Mouse (Mus musculus) forebrain, embryonic 15.5 days (tissue): ENCODE data around the gene Lzts2. TPM values are rescaled to one million over a fixed set of nuclear protein-coding genes. Genes with fewer than 3 reads are reported as not detected.

Experiments used
- polyA plus RNA-seq: library from polyadenylated mRNA; unstranded; fragments of >200 nt; fragmentation: Nextera tagmentation; extraction: Ambion mirVana; gene quantifications from 2 replicates; pipeline ENCODE4 v1.2.1, GENCODE M21; 2015

The Lzts2 gene
- polyA plus RNA-seq, 1 experiment from 2014 or later = 25.7 TPM

Other genes with a start within 250 kb of the Lzts2 start
- 30.0 and 32.3 TPM in 2 replicates for gene Slf2, start 83.3 kb upstream of the Lzts2 start, polyA plus RNA-seq
- gene Sema4g, start 25.3 kb upstream of the Lzts2 start, polyA plus RNA-seq = 14.4 and 15.5 TPM in 2 replicates
- 24.0 and 24.4 TPM in 2 replicates for gene Twnk, start 8.8 kb upstream of the Lzts2 start, polyA plus RNA-seq
- 83.9 and 87.1 TPM in 2 replicates for gene Mrpl43, start 8.0 kb upstream of the Lzts2 start, polyA plus RNA-seq
- gene Pdzd7, start 31.3 kb downstream of the Lzts2 start, polyA plus RNA-seq = 1.7 and 2.2 TPM in 2 replicates
- 65.0 and 67.6 TPM in 2 replicates for gene Sfxn3, start 33.1 kb downstream of the Lzts2 start, polyA plus RNA-seq
- gene Kazald1, start 60.8 kb downstream of the Lzts2 start, polyA plus RNA-seq = 0.70 and 0.73 TPM in 2 replicates
- gene Tlx1, start 136.3 kb downstream of the Lzts2 start, polyA plus RNA-seq = not detected in 2 replicates
- gene Lbx1, start 221.4 kb downstream of the Lzts2 start, polyA plus RNA-seq = not detected in 2 replicates